Mouse (Mus musculus) right cerebral cortex, postnatal 36 days (tissue): Measurements from ENCODE around the gene Ptprn2.
A peak's percentile ranks its signal among the peaks of the same experiment; 100 is the strongest.

ENCODE experiments used
- DNase-seq, 2 experiments: peaks; one replicate each; pipeline ENCODE4 v3.0.0; 2022; ENCODE audit warnings: low spot score in 2 of 2, mixed read lengths in 1 of 2

Ptprn2 gene

GRCm38 (mm10) chr12:116975547-116975946 lies 490.0 kb downstream of the Ptprn2 start:
- no peak for DNase-seq

GRCm38 (mm10) chr12:116976981-116977380 lies 491.5 kb downstream of the Ptprn2 start:
- no peak for DNase-seq

- no peak for DNase-seq
Observed at GRCm38 (mm10) chr12:116978201-116978600, 492.7 kb downstream of the Ptprn2 start.

GRCm38 (mm10) chr12:116981315-116981714 lies 495.8 kb downstream of the Ptprn2 start:
- no peak for DNase-seq

- no peak for DNase-seq
Observed at GRCm38 (mm10) chr12:116989144-116989543, 503.6 kb downstream of the Ptprn2 start.

- peak in 1 of 2 experiments; percentile 19 for DNase-seq
Observed at GRCm38 (mm10) chr12:117001546-117002148, 516.1 kb downstream of the Ptprn2 start.

GRCm38 (mm10) chr12:117016753-117017595 lies 531.5 kb downstream of the Ptprn2 start:
- DNase-seq = no peak

- no peak for DNase-seq
Observed at GRCm38 (mm10) chr12:117017912-117018311, 532.4 kb downstream of the Ptprn2 start.

GRCm38 (mm10) chr12:117023235-117023634 lies 537.7 kb downstream of the Ptprn2 start:
- no peak for DNase-seq

GRCm38 (mm10) chr12:117024916-117025315 lies 539.4 kb downstream of the Ptprn2 start:
- DNase-seq = no peak

- DNase-seq = no peak
Observed at GRCm38 (mm10) chr12:117025676-117026075, 540.2 kb downstream of the Ptprn2 start.

- DNase-seq = no peak
Observed at GRCm38 (mm10) chr12:117027351-117027750, 541.8 kb downstream of the Ptprn2 start.

GRCm38 (mm10) chr12:117028333-117028961 lies 542.9 kb downstream of the Ptprn2 start:
- DNase-seq = no peak

- no peak for DNase-seq
Observed at GRCm38 (mm10) chr12:117033172-117033571, 547.7 kb downstream of the Ptprn2 start.

GRCm38 (mm10) chr12:117034506-117034905 lies 549.0 kb downstream of the Ptprn2 start:
- no peak for DNase-seq

- peak; percentile 65 to 70 for DNase-seq
Observed at GRCm38 (mm10) chr12:117035243-117035642, 549.7 kb downstream of the Ptprn2 start.

- DNase-seq = no peak
Observed at GRCm38 (mm10) chr12:117039411-117039810, 553.9 kb downstream of the Ptprn2 start.

- DNase-seq = no peak
Observed at GRCm38 (mm10) chr12:117041409-117041808, 555.9 kb downstream of the Ptprn2 start.

GRCm38 (mm10) chr12:117042706-117043105 lies 557.2 kb downstream of the Ptprn2 start:
- DNase-seq = no peak

GRCm38 (mm10) chr12:117047384-117048251 lies 562.1 kb downstream of the Ptprn2 start:
- no peak for DNase-seq

GRCm38 (mm10) chr12:117049829-117050228 lies 564.3 kb downstream of the Ptprn2 start:
- DNase-seq = no peak
